Mouse (Mus musculus): ENCODE results near the gene Ppp1ca.

DNA sequence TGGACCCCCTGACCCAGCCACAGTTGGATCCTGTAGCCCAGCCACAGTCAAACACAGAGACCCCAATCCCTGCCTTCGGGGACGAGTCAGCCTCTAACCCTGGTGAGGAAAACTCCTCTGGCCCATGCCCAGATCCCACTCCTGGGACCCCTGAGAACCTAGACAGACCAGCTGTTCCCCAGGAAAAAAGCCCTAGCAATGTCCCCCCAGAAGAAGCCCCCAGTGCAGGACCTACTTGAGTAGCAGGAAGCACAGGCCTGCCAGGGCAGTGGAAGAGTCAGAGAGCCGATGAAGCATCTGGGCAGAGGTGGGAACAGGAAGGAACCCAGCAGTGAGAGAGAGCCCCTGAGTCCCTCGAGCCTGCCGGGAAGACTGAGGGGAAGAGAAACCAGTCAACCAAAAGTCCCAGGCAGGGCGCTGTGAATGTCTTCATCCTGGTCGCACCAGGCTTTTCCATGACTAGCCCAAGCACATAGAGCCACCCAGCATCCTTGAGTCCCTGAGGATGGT is 48.1 kb upstream of the Ppp1ca start, which contains the start of gene Cabp4:
- TF ChIP-seq CTCF (IDR thresholded peaks at IDR 0.05; ENCODE audit: low read depth, low read length) (no peak), GATA1 (IDR thresholded peaks at IDR 0.05; ENCODE audit: borderline replicate concordance, low read length) (no peak)

All from G1E (cell line).